Mouse (Mus musculus) liver, postnatal 0 days (tissue): ENCODE results near the gene Mphosph8. TPM values are rescaled to one million over a fixed set of nuclear protein-coding genes. Genes with fewer than 3 reads are reported as not detected.

Experiments used
- ATAC-seq: fragments of 200-750 bp; cut with Nextera tagmentation; 2 replicates; pipeline ENCODE4 v1.8.0; 2017; ENCODE audit warnings: mild to moderate bottlenecking, moderate library complexity
- DNase-seq: peaks from one replicate; pipeline ENCODE4 v3.0.0-alpha.2; 2016
- H3K27ac ChIP-seq: fragments of 300-500 bp; sonication (generic); 2 replicates; pipeline ENCODE4 v1.5.1; 2014; ENCODE audit warnings: antibody characterized with exemption, moderate library complexity, mild to moderate bottlenecking, low read depth
- H3K27me3 ChIP-seq: fragments of 300-500 bp; sonication (generic); 2 replicates; pipeline ENCODE4 v1.6.1; 2014; ENCODE audit warnings: low read length, control low read depth, mixed read lengths; ENCODE audit not compliant: insufficient read depth
- H3K36me3 ChIP-seq: fragments of 300-500 bp; sonication (generic); replicated peaks from 2 replicates; pipeline ENCODE4 v1.6.1; 2014; ENCODE audit warnings: mild to moderate bottlenecking, control low read depth, low read length, moderate library complexity, mixed read lengths; ENCODE audit not compliant: insufficient read depth
- H3K4me1 ChIP-seq: fragments of 300-500 bp; sonication (generic); 2 replicates; pipeline ENCODE4 v1.6.1; 2014; ENCODE audit warnings: antibody characterized with exemption, mild to moderate bottlenecking, control low read depth; ENCODE audit not compliant: insufficient read depth
- H3K4me2 ChIP-seq: fragments of 300-500 bp; sonication (generic); 2 replicates; pipeline ENCODE4 v1.6.1; 2014; ENCODE audit warnings: low read depth, mild to moderate bottlenecking, low read length, moderate library complexity, mixed read lengths
- H3K4me3 ChIP-seq: fragments of 300-500 bp; sonication (generic); 2 replicates; pipeline ENCODE4 v1.5.1; 2014; ENCODE audit warnings: low read depth, low read length
- H3K9ac ChIP-seq: fragments of 300-500 bp; sonication (generic); replicated peaks from 2 replicates; pipeline ENCODE4 v1.6.1; 2014; ENCODE audit warnings: mild to moderate bottlenecking, moderate library complexity
- H3K9me3 ChIP-seq: fragments of 300-500 bp; sonication (generic); 2 replicates; pipeline ENCODE4 v1.6.1; 2016; ENCODE audit warnings: mild to moderate bottlenecking, control low read depth, low read length, mixed read lengths
- CTCF ChIP-seq: sonication (generic); IDR thresholded peaks from 2 replicates; pipeline ENCODE4 v1.5.1; 2016; ENCODE audit warnings: antibody characterized with exemption, low read depth
- EP300 ChIP-seq: IDR thresholded peaks from 2 replicates; pipeline ENCODE4 v1.6.1; 2016; ENCODE audit warnings: antibody characterized with exemption, low read depth, mild to moderate bottlenecking
- WGBS: fragments of 180-500 bp; shearing (Covaris S2); extraction: QIAGEN DNeasy Blood & Tissue Kit; methylation state at CpG from one replicate; pipeline ENCODE4 v1.1.7; 2014; ENCODE audit not compliant: insufficient replicate concordance; 5-methylcytosine and 5-hydroxymethylcytosine counted together
- polyA plus RNA-seq: library from polyadenylated mRNA; unstranded; fragments of >200 nt; fragmentation: Nextera tagmentation; extraction: Ambion mirVana; gene quantifications from 2 replicates; pipeline ENCODE4 v1.2.1, GENCODE M21; 2015

Gene Mphosph8
- polyA plus RNA-seq, 1 experiment from 2014 or later, result 9.0 TPM

- Histone ChIP-seq H3K4me2 (no peak overlapping the region), H3K9ac (no peak overlapping the region), H3K36me3 (peaks cover 83% of the 10 kb centered on the region), H3K4me1 (no peaks in the 10 kb centered on the region), H3K27ac (no peak overlapping the region), H3K27me3 (no peaks in the 10 kb centered on the region), H3K9me3 (no peaks in the 10 kb centered on the region), H3K4me3 (no peak overlapping the region)
- ATAC-seq (no peak), DNase-seq (no peak)
- TF ChIP-seq EP300 (no peak), CTCF (no peak)
- WGBS, result 53% methylated on average over 3 of the region's 3 CpGs
These were observed 27.4 kb downstream of the Mphosph8 start for GRCm38 (mm10) chr14:56695495-56695894.

DNA sequence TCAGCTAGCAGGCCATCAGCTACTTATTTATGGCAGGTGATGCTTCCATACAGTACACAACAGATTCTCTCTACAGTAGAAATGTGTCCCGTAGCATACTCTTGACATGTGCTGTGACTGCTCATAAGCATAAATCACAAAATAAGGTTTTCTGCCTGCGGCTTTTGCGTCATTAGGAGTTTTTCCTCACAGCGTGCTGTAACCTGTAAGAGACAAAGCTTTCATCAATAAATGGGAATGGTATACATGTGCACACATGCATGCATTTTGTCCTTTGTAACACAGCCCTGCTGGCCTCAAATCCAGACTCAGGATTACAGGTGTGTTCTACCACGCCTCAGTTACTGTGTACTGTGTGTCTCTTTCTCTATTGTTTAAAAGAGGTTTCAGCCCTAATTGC is 29.8 kb downstream of the Mphosph8 start:
- no peak for DNase-seq
- H3K27ac ChIP-seq, result no peak overlapping the region
- no peak overlapping the region for H3K4me2 ChIP-seq
- TF ChIP-seq CTCF, result no peak
- no peak for TF ChIP-seq EP300
- no peaks in the 10 kb centered on the region for H3K9me3 ChIP-seq
- no peaks in the 10 kb centered on the region for H3K27me3 ChIP-seq
- WGBS, result 90% methylated on average over 5 of the region's 5 CpGs
- H3K9ac ChIP-seq, result no peak overlapping the region
- H3K4me3 ChIP-seq, result no peak overlapping the region
- H3K36me3 ChIP-seq, result peaks cover 64% of the 10 kb centered on the region
- no peak for ATAC-seq
- H3K4me1 ChIP-seq, result no peaks in the 10 kb centered on the region

DNA sequence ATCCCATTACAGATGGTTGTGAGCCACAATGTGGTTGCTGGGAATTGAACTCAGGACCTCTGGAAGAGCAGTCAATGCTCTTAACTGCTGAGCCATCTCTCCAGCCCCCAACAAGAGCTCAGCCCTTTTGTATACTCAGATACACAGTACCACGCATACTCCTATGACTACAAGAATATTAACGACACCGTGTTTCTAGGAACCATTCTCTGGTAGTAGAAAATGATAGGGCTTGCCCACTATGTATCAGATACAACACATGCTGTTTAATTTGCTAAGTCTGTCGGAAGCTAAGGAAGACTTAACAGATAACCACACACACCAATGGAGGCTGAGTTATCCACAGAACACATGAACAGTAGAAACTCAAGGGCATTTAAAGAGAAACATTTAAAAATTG is 34.6 kb downstream of the Mphosph8 start:
- Histone ChIP-seq H3K4me3 (no peak overlapping the region), H3K27ac (no peak overlapping the region), H3K4me2 (no peak overlapping the region), H3K9ac (no peak overlapping the region), H3K27me3 (no peaks in the 10 kb centered on the region), H3K4me1 (0 out of 2 replicates have a peak, but pooled peaks cover 7% of the 10 kb centered on the region), H3K36me3 (peaks cover 25% of the 10 kb centered on the region), H3K9me3 (no peaks in the 10 kb centered on the region)
- ATAC-seq (peak; percentile 75), DNase-seq (no peak)
- no peak for TF ChIP-seq CTCF
- no peak for TF ChIP-seq EP300
- 61% methylated on average over 4 of the region's 4 CpGs for WGBS

DNA sequence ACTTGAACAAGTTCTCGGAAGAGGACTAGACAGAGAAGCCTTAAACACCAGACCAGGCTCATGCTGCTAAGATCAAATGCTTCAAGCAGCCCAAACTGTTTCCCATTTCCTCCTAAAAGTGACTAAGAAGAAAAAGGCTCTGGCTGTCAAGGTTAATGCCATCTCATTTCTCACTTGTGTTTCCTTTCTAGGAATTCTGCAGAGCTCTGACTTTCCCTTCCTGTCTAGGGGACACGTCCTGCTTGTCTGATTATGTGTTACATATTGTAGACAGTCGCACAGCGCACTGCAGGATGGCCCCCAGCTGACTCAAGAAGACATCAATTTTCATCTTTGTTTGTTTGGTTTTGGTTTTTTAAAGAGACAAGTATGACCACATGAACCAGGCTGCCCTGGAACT is 37.6 kb downstream of the Mphosph8 start:
- Histone ChIP-seq H3K4me1 (0 out of 2 replicates have a peak, but pooled peaks cover 7% of the 10 kb centered on the region), H3K27me3 (no peaks in the 10 kb centered on the region), H3K27ac (no peak overlapping the region), H3K4me2 (no peak overlapping the region), H3K4me3 (no peak overlapping the region), H3K9me3 (no peaks in the 10 kb centered on the region), H3K36me3 (peaks cover 2% of the 10 kb centered on the region), H3K9ac (no peak overlapping the region)
- 0 out of 2 replicates have a peak, but pooled peaks have one; percentile 18 for TF ChIP-seq EP300
- no peak for TF ChIP-seq CTCF
- ATAC-seq (no peak), DNase-seq (no peak)
- 70% methylated on average over 4 of the region's 4 CpGs for WGBS

GRCm38 (mm10) chr14:56726493-56726892 is 58.4 kb downstream of the Mphosph8 start:
- WGBS, result 45% methylated on average over 1 of the region's 1 CpGs
- Histone ChIP-seq H3K4me1 (no peaks in the 10 kb centered on the region), H3K4me2 (no peak overlapping the region), H3K27me3 (no peaks in the 10 kb centered on the region), H3K9ac (no peak overlapping the region), H3K36me3 (peaks cover 15% of the 10 kb centered on the region), H3K27ac (no peak overlapping the region), H3K9me3 (no peaks in the 10 kb centered on the region), H3K4me3 (no peak overlapping the region)
- DNase-seq (no peak), ATAC-seq (no peak)
- no peak for TF ChIP-seq EP300

DNA sequence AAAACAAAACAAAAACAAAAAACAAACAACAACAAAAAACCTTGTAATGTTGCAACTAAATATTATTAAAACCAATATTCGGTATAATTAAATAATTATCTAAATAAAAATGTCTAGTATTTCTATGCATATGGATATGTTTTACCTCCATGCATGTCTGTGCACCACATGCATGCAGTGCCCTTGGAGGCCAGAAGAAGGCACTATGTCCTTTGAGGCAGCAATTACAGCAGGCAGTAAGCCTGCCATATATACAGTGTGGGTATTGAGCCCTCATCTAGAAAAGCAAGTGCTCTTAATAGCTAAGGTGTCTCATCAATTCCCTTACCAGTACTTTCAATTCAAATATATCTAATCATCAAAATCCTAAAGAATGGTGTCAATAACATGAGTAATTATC is 72.1 kb downstream of the Mphosph8 start:
- H3K4me2 ChIP-seq, result no peak overlapping the region
- no peaks in the 10 kb centered on the region for H3K9me3 ChIP-seq
- H3K27ac ChIP-seq, result no peak overlapping the region
- H3K36me3 ChIP-seq, result peaks cover 7% of the 10 kb centered on the region; the same call in 1 of the 2 replicates
- no peak overlapping the region for H3K9ac ChIP-seq
- ATAC-seq (no peak), DNase-seq (no peak)
- WGBS, result 86% methylated on average over 1 of the region's 1 CpGs
- H3K27me3 ChIP-seq, result no peaks in the 10 kb centered on the region
- no peaks in the 10 kb centered on the region for H3K4me1 ChIP-seq
- H3K4me3 ChIP-seq, result no peak overlapping the region
- TF ChIP-seq CTCF (peak; percentile 60), EP300 (no peak)

Other genes with a start within 250 kb of the Mphosph8 start
- 2.0 and 2.1 TPM in 2 replicates for gene Cenpj, start 92.8 kb upstream of the Mphosph8 start, polyA plus RNA-seq
- gene Parp4, start 92.6 kb upstream of the Mphosph8 start, polyA plus RNA-seq, result 3.3 and 3.5 TPM in 2 replicates
- 6.4 and 7.8 TPM in 2 replicates for gene Pspc1, start 110.1 kb downstream of the Mphosph8 start, polyA plus RNA-seq
- 8.4 and 10.2 TPM in 2 replicates for gene Zmym5, start 143.5 kb downstream of the Mphosph8 start, polyA plus RNA-seq
- gene Zmym2, start 218.4 kb downstream of the Mphosph8 start, polyA plus RNA-seq, result 4.3 and 4.5 TPM in 2 replicates